Mouse (Mus musculus) limb, embryonic 15.5 days (tissue): ENCODE data around the gene Dock6. TPM values are rescaled to one million over a fixed set of nuclear protein-coding genes. Genes with fewer than 3 reads are reported as not detected.
"Not testable (repeated sequence)": the region's sequence is repeated elsewhere in the genome, so short reads cannot be mapped to it uniquely, and the experiment has no call there.

Experiments used
- ATAC-seq: fragments of 200-750 bp; cut with Nextera tagmentation; 2 replicates; pipeline ENCODE4 v1.8.0; 2017; ENCODE audit warnings: low read depth, moderate TSS enrichment; ENCODE audit not compliant: insufficient number of reproducible peaks, low FRiP score, low TSS enrichment
- H3K27ac ChIP-seq: fragments of 300-500 bp; sonication (generic); 2 replicates; pipeline ENCODE4 v1.5.1; 2015; ENCODE audit warnings: moderate library complexity, mild to moderate bottlenecking, inconsistent platforms
- H3K27me3 ChIP-seq: fragments of 300-500 bp; sonication (generic); 2 replicates; pipeline ENCODE4 v1.6.1; 2015; ENCODE audit warnings: inconsistent platforms
- H3K36me3 ChIP-seq: fragments of 300-500 bp; sonication (generic); 2 replicates; pipeline ENCODE4 v1.6.1; 2015; ENCODE audit warnings: inconsistent platforms
- H3K4me1 ChIP-seq: fragments of 300-500 bp; sonication (generic); 2 replicates; pipeline ENCODE4 v1.6.1; 2015; ENCODE audit warnings: inconsistent platforms
- H3K4me2 ChIP-seq: fragments of 300-500 bp; sonication (generic); 2 replicates; pipeline ENCODE4 v1.6.1; 2015; ENCODE audit warnings: mild to moderate bottlenecking, inconsistent platforms
- H3K4me3 ChIP-seq: fragments of 300-500 bp; sonication (generic); 2 replicates; pipeline ENCODE4 v1.5.1; 2015; ENCODE audit warnings: mild to moderate bottlenecking, inconsistent platforms
- H3K9ac ChIP-seq: fragments of 300-500 bp; sonication (generic); 2 replicates; pipeline ENCODE4 v1.6.1; 2015; ENCODE audit warnings: inconsistent platforms
- H3K9me3 ChIP-seq: fragments of 300-500 bp; sonication (generic); 2 replicates; pipeline ENCODE4 v1.6.1; 2016; ENCODE audit warnings: inconsistent platforms
- WGBS: fragments of 180-500 bp; shearing (Covaris S2); methylation state at CpG from one replicate; pipeline ENCODE4 v1.1.7; 2015; 5-methylcytosine and 5-hydroxymethylcytosine counted together
- polyA plus RNA-seq: library from polyadenylated mRNA; unstranded; fragments of >200 nt; fragmentation: Nextera tagmentation; extraction: Ambion mirVana; gene quantifications from 2 replicates; pipeline ENCODE4 v1.2.1, GENCODE M21; 2015

Gene Dock6
- polyA plus RNA-seq, result 38.1 and 41.0 TPM in 2 replicates

DNA sequence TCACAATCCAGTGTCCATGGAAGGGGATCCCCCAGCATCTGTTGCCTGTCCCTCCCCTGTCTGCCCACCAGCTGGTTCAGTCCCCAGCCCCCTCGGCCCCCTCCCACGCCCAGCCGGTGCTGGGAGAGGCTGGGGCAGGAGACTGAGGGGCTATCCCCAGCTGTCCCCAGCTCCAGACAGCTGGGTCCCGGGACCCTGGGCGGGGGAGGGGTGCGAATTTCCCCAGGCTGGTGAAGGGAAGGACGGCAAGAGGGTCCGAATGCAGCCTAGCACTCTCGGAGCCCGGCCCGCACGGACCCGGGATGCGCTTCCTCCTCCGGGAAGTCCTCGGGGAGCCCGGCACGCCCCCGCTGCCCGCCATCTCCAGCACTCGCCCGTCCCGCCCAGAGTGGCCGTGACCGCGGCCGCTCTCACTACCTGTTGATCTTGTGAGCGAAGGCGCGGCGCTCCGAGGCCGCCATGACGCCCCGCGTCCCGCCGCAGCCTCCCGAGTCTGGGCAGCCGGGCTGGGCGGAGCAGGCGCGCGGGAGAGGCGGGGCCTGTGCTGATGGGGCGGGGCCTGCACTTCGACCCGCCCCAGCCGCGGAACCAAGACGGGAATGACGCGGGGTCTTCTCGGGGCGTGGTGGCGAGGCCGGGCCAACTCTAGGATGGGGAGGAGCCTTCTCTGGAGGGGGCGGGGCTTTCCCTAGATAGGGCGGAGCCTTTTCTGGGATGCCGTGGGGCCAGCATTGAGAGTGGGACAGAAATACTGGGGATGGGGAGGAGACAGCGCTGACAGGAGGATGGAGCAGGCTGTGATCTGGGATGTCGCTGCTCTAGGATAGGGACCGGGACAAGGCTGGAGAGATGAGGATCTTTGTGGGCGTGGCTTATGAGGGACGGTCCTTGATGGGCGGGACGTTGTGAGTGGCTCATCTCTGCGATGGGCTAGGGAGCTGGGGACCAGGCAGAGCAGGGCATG lies at the start of gene Dock6:
Gene Dock6 (minus strand): TSS at position 508 of the 964 bp plus-strand sequence.
- Histone ChIP-seq H3K36me3 (no peaks in the 10 kb centered on the region), H3K27ac (peak within 1 kb of the TSS; percentile 87), H3K27me3 (no peaks in the 10 kb centered on the region), H3K9ac (peak within 1 kb of the TSS; percentile 80), H3K9me3 (no peaks in the 10 kb centered on the region), H3K4me1 (peaks cover 48% of the 10 kb centered on the region), H3K4me2 (peak within 1 kb of the TSS; percentile 79), H3K4me3 (peak within 1 kb of the TSS; percentile 82)
- 1% methylated on average over 66 of the region's 68 CpGs for WGBS
- peak; percentile 90 for ATAC-seq

DNA sequence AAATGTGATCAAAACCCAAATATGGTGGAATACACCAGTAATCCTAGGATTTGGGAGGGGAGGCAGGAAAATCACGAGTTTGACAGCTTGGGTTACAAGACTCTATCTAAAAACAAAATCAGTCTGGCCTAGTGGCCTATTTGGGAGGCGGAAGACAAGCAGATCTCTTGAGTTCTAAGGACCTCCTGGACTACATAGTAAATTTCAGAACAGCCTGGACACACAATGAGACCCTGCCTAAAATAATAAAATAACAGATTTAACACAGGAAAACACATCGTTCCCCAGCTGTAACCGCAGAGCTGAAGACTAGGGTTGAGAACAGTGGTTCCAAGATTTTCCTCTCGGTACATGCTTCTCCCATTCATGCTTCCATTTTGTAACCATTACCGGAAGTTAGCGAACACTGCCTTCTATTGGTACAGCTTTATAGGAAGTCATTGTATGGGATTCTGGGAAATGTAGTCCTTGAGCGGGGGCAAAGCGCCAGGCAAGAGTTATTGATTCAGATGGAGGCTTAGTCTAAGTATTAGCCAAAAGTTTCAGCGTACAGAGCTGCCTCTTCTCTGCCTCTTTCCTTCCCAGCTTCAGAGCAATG lies 48.9 kb upstream of the Dock6 start:
- peaks cover 18% of the 10 kb centered on the region for H3K27me3 ChIP-seq
- H3K4me1 ChIP-seq, result no peaks in the 10 kb centered on the region
- H3K27ac ChIP-seq, result no peak overlapping the region
- no peak overlapping the region for H3K9ac ChIP-seq
- H3K4me2 ChIP-seq, result peak overlapping the region; percentile 59
- peak overlapping the region; percentile 42 for H3K4me3 ChIP-seq
- ATAC-seq, result peak; percentile 77; the same call in 1 of the 2 replicates
- H3K36me3 ChIP-seq, result no peaks in the 10 kb centered on the region
- WGBS, result 11% methylated on average over 10 of the region's 10 CpGs
- no peaks in the 10 kb centered on the region for H3K9me3 ChIP-seq

DNA sequence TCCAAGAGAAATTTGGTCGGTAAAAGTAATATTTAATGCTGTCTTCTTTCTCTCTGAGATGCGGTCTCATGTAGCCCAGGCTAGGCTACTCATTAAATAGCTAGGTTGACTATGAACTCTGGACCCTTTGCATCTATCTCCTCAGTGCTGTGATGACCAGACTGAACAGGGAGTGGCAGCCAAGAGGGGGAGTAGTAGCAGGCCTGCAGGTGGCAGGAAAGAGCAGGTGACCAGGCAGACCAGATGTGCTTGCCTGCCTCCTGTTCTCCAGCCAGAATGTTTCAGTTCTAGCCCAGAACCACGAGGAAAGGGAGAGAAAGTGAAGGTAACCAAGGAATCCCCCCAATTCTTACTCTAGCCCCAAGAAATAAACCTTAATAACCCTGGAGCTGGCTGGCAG lies 36.8 kb upstream of the Dock6 start:
- no peak overlapping the region for H3K27ac ChIP-seq
- H3K27me3 ChIP-seq, result no peaks in the 10 kb centered on the region
- H3K4me2 ChIP-seq, result no peak overlapping the region
- 68% methylated on average over 3 of the region's 3 CpGs for WGBS
- no peak overlapping the region for H3K9ac ChIP-seq
- no peaks in the 10 kb centered on the region for H3K4me1 ChIP-seq
- no peak for ATAC-seq
- H3K9me3 ChIP-seq, result no peaks in the 10 kb centered on the region
- no peaks in the 10 kb centered on the region for H3K36me3 ChIP-seq
- H3K4me3 ChIP-seq, result no peak overlapping the region

DNA sequence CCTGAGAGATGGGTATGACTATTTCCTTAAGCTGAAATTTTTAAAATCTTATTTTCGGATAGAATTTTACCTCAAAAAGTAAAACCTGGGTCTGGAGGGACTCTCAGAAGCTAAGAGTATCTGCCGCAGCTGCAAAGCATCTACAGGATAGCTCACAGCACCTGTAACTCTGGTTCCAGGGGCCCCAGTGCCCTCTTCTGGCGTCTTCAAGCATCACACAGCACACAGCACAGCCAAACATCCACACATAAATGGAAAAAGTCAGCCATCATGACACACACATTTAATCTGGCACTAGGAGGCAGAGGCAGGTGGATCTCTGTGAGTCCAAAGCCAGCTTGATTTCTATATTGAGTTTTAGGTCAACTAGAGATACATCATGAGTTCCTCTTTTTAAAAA lies 24.2 kb upstream of the Dock6 start:
- no peak overlapping the region for H3K9ac ChIP-seq
- no peaks in the 10 kb centered on the region for H3K4me1 ChIP-seq
- WGBS, result 53% methylated on average over 3 of the region's 3 CpGs
- H3K9me3 ChIP-seq, result no peaks in the 10 kb centered on the region
- H3K4me3 ChIP-seq, result no peak overlapping the region
- no peak for ATAC-seq
- no peak overlapping the region for H3K27ac ChIP-seq
- no peaks in the 10 kb centered on the region for H3K27me3 ChIP-seq
- H3K4me2 ChIP-seq, result no peak overlapping the region
- H3K36me3 ChIP-seq, result no peaks in the 10 kb centered on the region

DNA sequence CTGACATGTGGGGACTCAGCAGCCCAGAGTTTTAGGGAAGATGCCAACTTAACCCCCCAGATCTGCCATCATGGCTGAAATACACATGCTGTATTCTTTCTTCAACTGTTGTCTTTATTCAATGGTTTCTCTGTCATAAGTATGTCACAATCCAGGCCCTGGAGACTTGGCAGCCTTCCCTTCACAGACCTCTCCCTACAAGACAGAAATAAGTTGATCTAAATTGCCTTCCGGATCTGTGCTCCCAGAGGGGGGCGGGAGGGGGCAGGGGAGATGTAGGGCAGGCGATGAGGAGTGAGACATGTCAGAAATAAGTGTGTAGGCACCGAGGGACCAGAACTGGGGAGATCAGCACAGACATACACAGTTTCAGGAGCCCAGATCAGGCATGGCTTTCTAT lies 19.8 kb upstream of the Dock6 start:
- whole genome bisulfite sequencing, result 54% methylated on average over 4 of the region's 4 CpGs
- Histone ChIP-seq H3K4me3 (no peak overlapping the region), H3K27ac (no peak overlapping the region), H3K27me3 (no peaks in the 10 kb centered on the region), H3K9me3 (no peaks in the 10 kb centered on the region), H3K4me1 (no peaks in the 10 kb centered on the region), H3K4me2 (no peak overlapping the region), H3K9ac (no peak overlapping the region), H3K36me3 (no peaks in the 10 kb centered on the region)
- ATAC-seq, result no peak

DNA sequence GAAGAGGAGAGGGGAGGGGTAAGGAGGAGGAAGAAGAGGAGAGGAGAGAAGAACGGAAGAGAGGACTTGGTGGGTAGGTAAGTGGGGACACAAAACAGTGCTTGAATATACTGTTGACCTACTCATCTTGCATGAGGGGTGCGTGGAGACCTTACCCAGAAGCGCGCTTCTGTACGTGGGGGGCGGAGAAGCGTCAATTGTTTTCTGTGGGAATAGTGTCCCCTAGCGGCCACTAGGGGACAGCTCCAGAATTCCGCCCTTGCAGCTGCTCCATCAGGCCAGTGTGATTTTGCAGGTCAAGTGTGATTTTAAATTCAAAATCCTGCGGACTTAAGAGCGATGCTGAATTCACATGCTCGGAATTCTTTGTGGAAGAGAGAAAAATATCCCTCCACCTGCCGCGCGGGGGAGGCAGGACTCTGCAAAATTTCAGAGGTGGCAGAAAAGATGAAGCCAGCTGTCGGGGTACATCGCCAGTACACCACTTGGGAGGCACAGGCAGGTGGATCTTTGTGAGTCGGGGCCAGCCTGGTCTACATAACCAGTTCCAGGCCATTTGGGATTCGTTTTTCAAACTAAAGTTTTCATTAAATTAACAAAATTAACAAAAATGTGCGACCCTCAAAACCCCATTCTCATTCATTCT lies 18.6 kb upstream of the Dock6 start:
- H3K27ac ChIP-seq, result no peak overlapping the region
- no peaks in the 10 kb centered on the region for H3K9me3 ChIP-seq
- H3K27me3 ChIP-seq, result no peaks in the 10 kb centered on the region
- H3K4me3 ChIP-seq, result 0 out of 2 replicates have a peak overlapping the region, but pooled peaks have one; percentile 14
- H3K4me2 ChIP-seq, result peak overlapping the region; percentile 38
- H3K4me1 ChIP-seq, result peaks cover 9% of the 10 kb centered on the region
- 15% methylated on average over 20 of the region's 20 CpGs for WGBS
- H3K9ac ChIP-seq, result no peak overlapping the region
- ATAC-seq, result no peak
- H3K36me3 ChIP-seq, result no peaks in the 10 kb centered on the region

DNA sequence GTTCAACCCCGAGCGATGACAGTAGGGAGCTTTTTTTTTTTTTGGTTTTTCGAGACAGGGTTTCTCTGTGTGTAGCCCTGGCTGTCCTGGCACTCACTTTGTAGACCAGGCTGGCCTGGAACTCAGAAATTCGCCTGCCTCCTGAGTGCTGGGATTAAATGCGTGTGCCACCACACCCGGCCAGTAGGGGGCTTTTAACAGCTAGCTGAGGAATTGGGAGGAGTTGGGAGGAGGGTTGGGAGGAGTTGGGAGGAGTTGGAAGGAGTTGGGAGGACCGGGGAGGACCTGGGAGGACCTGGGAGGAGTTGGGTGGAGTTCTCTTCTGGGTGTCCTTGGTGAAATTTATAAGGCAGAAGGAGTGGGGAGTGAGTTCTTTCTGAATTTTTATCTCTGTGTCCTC lies 16.9 kb upstream of the Dock6 start:
- H3K9me3 ChIP-seq, ATAC-seq, H3K4me1 ChIP-seq, H3K27ac ChIP-seq, H3K27me3 ChIP-seq, H3K9ac ChIP-seq, H3K4me3 ChIP-seq, H3K4me2 ChIP-seq, H3K36me3 ChIP-seq: not testable (repeated sequence)
- WGBS, result 49% methylated on average over 7 of the region's 7 CpGs

DNA sequence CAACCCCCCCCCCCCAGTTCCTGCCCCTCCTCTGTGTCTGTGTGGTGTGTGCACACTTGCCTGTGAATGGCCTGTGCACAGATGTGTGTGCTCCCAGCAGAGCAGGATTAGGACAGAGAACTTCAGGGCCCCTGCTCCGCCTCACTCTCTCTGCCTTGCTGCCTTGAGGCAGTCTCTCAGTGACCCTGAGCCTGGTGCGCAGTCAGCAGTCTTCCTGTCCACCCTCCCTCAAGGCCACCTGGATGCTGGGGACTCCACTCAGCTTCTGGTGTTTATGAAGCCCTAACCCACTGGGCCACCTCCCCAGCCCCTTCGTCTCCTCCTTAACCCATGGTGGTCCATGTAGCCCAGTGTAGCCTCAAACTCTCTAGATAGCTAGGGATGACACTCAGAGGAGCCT lies 15.3 kb upstream of the Dock6 start:
- no peak overlapping the region for H3K4me2 ChIP-seq
- no peaks in the 10 kb centered on the region for H3K36me3 ChIP-seq
- H3K9me3 ChIP-seq, result no peaks in the 10 kb centered on the region
- no peak overlapping the region for H3K9ac ChIP-seq
- peaks cover 9% of the 10 kb centered on the region for H3K4me1 ChIP-seq
- ATAC-seq, result no peak
- H3K27me3 ChIP-seq, result no peaks in the 10 kb centered on the region
- H3K4me3 ChIP-seq, result no peak overlapping the region
- 64% methylated on average over 3 of the region's 3 CpGs for WGBS
- no peak overlapping the region for H3K27ac ChIP-seq

DNA sequence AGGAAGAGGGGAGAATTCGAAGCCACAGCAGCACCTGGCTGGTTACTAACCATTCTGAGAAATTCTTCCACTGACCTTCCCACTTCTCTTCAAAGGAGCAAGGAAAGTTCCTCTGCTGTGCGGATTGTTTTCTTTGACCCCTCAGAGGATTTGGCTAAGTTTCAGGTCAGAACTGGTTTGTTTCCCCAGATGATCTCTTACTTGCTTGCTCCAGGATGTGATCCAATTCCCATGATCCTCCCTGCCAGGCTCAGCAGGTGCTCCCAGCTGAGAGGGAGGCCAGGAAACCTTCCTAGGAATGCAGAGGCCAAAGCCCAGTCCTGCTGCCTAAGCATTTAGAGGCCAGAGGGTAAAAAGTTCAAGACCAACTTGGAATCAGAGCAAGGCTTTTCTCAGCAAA lies 14.2 kb upstream of the Dock6 start:
- no peaks in the 10 kb centered on the region for H3K36me3 ChIP-seq
- H3K4me3 ChIP-seq, result no peak overlapping the region
- no peaks in the 10 kb centered on the region for H3K9me3 ChIP-seq
- ATAC-seq, result no peak
- peaks cover 9% of the 10 kb centered on the region for H3K4me1 ChIP-seq
- H3K9ac ChIP-seq, result no peak overlapping the region
- H3K27me3 ChIP-seq, result no peaks in the 10 kb centered on the region
- H3K4me2 ChIP-seq, result no peak overlapping the region
- WGBS, result 35% methylated on average over 2 of the region's 2 CpGs
- 0 out of 2 replicates have a peak overlapping the region, but pooled peaks have one; percentile 12 for H3K27ac ChIP-seq

DNA sequence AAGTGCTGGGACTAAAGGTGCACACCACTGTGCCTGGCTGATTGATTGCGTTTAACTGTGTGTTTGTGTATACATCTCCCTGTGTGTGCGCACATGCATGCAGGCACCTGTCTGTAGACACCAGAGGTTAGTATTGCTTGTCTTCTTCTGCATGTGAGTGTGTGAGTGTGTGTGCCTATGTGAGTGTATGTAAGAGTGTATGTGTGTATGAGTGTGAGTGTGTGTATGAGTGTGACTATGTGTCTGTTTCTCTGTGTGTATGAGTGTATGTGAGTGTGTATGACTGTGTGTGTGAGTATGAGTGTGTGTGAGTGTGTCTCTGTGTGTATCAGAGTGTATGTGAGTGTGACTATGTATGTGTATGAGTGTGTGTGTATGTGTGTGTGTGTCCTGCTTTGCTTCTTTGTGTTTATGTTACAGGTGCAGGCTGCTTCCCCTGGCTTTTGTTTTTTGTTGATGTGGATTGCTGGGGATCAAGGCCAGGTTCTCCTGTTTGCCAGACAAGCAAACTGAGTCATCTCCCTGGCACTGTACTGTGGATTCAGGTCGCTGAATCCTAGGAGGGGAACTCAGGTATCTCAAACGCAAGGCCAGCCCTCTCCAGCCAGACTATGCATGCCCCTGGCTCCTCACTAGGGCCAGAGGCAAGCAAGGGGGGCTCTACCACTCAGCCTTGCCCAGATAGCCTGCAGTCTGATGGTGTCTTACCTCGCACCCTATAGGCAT lies 13.4 kb upstream of the Dock6 start:
- Histone ChIP-seq H3K36me3 (no peaks in the 10 kb centered on the region), H3K9me3 (no peaks in the 10 kb centered on the region), H3K4me2 (no peak overlapping the region), H3K27ac (peak overlapping the region; percentile 12; the same call in 1 of the 2 replicates), H3K4me1 (peaks cover 9% of the 10 kb centered on the region), H3K4me3 (no peak overlapping the region), H3K27me3 (no peaks in the 10 kb centered on the region), H3K9ac (no peak overlapping the region)
- WGBS, result 67% methylated on average over 5 of the region's 5 CpGs
- no peak for ATAC-seq

DNA sequence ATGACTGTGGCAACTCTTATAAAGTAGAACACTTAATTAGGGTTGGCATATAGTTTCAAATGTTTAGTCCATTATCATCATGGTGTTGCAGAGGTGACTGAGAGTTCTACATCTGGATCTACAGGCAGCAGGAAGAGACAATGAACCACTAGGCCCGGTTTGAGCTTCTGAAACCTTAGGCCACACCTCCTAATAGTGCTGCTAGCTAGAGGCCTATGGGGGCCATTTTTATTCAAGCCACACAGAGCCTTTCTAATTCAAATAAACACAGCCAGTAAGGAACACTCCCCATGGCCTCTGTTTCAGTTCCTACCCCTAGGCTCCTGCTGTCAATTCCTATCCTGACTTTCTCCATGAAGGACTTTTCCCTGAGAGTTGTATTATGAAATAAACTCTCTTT lies 9.7 kb upstream of the Dock6 start:
- Histone ChIP-seq H3K9ac (no peak overlapping the region), H3K27ac (no peak overlapping the region), H3K36me3 (no peaks in the 10 kb centered on the region), H3K4me2 (no peak overlapping the region), H3K9me3 (no peaks in the 10 kb centered on the region), H3K4me3 (no peak overlapping the region), H3K4me1 (peaks cover 12% of the 10 kb centered on the region), H3K27me3 (no peaks in the 10 kb centered on the region)
- ATAC-seq, result no peak
- WGBS, result 69% methylated on average over 1 of the region's 1 CpGs
